Mouse (Mus musculus): ENCODE data around the gene Pa2g4.

DNA sequence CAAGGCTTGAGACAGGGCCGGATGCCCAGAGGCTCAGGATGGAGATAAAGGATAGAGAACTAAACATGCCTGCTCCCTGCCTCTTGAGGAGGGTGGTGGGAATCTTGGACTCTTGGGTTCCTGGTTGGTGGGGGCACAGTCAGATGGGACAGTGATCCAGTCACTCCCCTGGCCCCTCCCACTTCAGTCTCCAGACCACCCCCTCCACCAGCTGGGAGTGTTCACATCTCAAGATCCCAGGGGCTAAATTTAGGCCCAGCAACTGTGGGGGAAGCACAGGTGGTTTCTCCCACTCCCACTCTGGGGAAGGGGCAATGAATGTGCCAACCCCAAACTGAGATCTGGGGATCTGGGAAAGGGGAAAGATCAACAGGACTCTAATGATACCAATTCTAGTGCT is 22.3 kb upstream of the Pa2g4 start:
- TF ChIP-seq CTCF (IDR thresholded peaks at IDR 0.05; ENCODE audit: low read depth): no peak
- TF ChIP-seq EP300 (IDR thresholded peaks at IDR 0.05; ENCODE audit: low read depth): no peak
